Mouse (Mus musculus) cerebellum, adult 2 months (tissue): ENCODE results near the gene Myo3b.

Experiments
- CTCF ChIP-seq: fragments of 200-500 bp; IDR thresholded peaks from 2 replicates; pipeline ENCODE4 v1.5.1; 2011; ENCODE audit warnings: low read depth, mild to moderate bottlenecking, control low read depth, low read length, moderate library complexity, borderline replicate concordance; ENCODE audit not compliant: insufficient read depth
- POLR2A ChIP-seq: fragments of 200-500 bp; IDR thresholded peaks from 2 replicates; pipeline ENCODE4 v1.6.1; 2011; ENCODE audit warnings: low read length, control low read depth, borderline replicate concordance; ENCODE audit not compliant: insufficient read depth

GRCm38 (mm10) chr2:70332905-70333304, 294.0 kb downstream of the Myo3b start:
- no peak for TF ChIP-seq POLR2A
- TF ChIP-seq CTCF = no peak
